Mouse (Mus musculus) urinary bladder, postnatal 25 days (tissue): ENCODE measurements at regions not wholly inside any gene's neighbourhood (a gene's known extent, or its start where the extent isn't known, plus 50 kb on each side); places are given as distances from the start of the nearest gene placed in this dataset.

Experiments used
- DNase-seq: peaks from one replicate; pipeline ENCODE4 v3.0.0; 2022; ENCODE audit warnings: low spot score

DNA sequence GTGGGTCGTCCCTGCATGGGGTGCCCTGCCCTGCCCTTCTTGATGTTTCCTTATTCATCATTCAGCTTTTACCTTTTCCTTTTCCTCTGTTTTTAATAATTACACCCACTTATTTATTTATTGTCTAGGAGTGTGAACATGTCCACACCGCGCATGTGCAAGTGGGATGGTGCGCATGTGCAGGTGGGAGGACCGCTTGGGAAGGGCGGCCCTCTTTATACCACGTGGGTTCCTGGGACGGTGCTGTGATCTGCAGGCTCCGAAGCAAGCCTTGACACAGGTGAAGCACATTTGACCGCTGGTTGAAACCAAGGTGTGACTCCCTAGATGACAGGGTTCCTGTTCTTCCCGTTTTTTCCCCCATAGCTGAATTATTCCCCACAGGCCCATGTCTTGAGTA, 60.0 kb downstream of the Syf2 start:
- DNase-seq, result no peak

DNA sequence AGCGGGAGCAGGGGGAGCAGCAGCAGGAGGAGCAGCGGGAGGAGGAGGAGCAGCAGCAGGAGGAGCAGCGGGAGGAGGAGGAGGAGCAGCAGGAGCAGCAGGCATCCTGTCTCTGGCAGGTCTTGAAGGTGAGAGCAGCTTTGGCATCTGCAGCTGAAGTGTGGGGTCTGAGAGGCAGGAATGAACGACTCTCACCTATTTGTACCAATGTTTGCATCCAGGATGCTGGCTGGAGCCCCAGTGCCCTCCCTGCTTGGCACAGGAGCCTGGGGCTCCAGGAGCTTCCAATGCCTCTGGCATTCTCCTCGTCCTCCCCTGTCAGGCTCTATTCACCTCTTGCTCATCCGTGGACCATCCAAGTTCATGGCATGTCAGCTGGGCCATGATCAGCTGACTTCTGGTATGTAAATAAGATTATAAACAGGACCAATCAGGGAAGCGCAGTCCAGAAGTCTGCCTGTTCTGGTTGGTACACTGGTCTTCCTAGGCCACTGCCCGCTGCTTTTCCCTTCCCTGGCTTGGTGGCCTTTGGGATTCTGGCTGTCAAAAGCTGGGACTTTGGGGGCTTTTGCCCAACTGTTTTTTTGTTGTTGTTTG, 62.9 kb downstream of the Syf2 start:
- no peak for DNase-seq

DNA sequence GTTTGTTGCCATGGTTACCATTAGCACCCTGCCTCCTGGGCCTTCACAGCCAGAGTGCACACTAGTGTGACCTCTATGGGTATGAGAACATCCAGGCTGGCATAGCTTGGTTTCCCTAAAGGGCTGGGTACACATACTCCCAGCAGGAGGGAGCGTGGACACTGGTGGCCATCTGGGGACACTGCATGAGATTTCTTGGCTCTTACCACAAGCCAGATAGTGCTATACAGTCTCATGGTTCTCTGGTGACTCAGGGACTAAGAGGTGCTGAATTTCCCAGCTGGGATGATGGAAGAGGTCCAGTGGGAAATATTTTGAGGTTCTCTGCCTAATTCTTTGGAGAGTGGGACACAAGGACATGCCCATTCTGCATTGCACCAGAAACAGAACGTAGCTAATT, 63.5 kb downstream of the Syf2 start:
- no peak for DNase-seq

DNA sequence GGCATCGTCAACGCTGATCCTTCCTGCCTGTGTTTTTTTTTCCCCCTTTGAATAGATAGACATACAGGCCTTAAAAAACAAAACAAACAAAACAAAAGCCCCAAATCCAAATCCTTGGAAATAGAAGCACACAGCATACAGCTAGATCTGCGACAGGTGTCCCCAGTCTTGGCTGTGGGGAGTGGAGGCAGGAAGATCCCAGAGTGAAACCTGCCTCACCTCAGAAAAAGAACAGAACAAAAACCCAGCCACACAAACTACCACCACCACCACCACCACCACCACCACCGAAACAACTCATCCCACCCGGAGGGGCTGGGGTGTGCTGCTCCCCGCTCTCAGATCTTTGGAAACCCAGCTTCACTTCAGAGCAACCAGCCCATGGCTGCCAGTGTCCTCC, 64.0 kb downstream of the Syf2 start:
- DNase-seq, result no peak

DNA sequence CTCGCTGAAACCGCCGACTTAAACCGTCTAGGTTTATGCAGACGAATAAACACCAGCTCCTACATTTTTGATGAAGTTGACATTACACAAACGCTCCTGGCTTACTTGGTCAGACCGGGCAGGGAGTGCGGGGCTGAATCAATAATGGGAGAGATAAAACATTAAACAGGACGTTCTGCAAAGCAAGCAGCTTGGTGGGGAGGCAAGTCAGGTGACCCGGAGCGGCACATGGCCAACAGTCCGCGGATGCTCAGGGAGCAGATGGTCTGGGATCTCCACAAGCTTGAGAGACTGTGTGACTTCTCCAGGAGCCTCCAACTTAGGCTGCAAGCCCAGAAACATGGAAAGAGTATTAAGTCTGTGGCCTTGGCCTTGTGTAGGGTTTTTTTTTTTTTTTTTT, 64.4 kb downstream of the Syf2 start:
- peak; percentile 8 for DNase-seq

DNA sequence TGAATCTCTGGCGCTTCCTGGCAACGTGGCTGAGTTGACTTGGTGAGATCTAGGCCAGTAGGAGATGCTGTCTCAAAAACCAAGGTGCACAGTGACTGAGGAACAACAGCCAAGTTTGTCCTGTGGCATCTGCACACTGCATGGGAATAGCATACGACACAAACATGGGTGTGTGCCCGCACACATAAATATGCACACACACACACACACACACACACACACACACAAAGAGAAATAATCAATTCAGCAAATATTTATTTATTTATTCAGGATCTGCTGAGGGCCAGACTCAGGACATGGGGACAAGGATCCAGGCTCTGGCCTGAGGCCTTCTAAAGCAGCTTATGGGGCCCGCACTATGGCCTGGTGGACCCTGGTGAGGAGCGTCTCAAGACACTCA, 65.4 kb downstream of the Syf2 start:
- DNase-seq, result no peak

DNA sequence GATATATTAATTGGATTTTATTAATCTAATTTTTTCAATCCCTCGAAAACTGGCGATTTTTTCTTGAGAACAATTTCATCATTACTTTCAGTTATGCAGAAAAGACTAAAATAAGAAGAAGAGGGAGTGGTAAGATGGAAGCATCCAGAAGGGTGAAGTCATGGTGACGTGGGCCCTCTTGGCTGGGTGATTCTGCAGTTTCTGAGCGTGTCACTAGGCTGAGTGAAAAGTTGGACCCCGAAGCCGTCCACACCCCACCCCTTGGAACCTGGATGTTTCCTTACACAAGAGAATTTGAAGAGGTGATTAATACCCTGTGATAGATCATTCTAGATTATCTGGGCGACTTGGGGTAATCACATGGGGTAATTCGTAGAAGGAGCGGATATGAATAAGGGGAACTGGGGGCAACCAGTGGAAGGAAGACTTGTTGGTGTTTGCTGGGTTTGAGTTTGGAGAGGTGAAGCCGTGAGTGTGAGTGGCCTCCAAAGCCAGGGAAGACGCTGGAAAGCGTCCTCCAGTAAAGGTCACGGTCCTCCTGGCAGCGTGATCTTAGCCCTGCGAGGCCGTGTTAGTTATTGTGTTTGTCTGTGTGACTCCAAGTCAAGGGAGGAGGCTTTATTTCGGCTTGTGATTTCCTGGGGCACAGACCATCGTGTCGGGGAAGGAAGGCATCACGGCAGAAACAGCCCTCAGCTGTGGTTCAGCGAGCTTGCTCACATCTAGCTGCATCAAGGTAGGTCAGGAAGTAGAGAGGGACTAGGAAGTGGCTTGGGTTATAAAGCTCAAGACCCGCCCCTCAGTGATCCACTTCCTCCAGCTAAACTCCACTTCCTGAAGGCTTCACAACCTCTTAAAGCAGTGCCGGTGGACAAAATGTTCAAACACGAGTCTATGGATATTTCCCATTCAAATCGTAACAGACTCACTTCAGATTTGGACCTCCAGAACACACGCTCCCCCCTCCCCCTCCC, 67.0 kb downstream of the Syf2 start:
- no peak for DNase-seq

DNA sequence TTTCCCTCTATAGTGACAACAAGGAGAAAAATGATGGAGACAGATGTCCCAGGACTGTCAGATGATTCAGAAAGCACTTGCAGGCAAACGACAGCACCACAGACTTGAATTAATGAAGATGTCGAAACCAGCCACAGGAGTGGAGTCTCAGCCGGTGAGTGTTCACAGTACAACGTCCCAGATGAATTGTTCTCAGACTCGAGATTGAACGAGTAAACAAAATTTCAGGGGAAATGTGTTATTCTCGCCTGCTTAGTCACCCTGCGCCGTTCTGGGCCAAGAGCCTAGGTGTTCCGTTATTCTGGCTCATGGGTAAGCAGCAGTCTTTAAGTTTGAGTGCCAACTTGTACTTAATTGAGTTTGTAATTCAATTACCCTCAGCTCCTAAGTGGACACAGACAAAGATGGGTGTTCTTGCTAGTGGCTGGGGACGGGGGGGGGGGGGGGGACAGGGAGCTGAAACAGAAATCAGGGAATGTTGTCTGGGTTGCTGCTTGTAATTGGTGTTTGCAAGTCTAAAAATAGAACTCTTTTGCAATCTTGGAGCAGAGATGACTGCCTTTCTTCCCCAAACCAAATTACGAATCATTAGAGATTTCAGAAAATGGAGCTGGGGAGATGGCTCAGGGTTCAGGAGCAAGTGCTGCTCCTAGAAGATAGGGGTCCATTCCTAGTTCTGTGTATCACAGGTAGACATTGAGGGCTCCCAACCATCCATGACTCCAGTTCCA, 68.4 kb downstream of the Syf2 start:
- no peak for DNase-seq

DNA sequence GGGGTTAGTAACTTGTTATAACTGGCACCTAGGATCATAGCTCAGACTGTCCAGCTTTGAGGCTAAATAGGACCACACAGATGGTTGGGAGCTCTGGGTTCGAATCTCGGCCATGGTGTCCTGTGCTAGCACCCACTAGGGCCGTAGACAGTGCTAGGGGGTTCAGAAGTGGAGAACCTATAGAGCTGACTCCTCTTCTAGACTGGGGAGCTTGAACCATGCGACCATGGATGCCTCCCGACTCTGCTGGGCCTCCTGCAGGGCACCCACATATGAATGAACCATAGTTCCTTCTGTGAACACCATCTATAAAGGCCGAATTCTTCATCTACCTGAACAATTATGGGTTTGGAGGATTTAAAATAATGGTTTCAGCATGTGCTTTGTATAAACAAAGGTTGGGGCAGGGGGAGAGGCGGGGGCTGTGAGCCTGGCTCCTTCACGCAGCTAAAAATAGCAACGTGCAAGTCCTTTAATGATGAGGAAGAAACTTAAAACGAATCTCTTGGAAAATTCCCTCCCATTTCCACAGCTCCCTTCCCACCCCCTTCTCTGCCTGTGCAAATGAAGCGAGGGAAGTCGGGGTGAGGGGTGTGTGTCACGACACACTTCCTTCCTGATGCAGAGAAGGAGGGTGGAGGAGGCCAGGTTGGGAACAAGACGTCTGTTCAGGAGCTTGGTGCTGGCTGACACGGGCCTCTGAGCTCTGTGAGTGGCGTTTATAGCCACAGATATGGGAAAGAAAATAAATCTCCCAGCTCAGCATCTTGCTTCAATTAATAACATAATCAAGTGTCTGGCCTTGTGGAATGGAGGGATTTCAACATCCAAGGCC, 71.6 kb downstream of the Syf2 start:
- DNase-seq, result no peak

DNA sequence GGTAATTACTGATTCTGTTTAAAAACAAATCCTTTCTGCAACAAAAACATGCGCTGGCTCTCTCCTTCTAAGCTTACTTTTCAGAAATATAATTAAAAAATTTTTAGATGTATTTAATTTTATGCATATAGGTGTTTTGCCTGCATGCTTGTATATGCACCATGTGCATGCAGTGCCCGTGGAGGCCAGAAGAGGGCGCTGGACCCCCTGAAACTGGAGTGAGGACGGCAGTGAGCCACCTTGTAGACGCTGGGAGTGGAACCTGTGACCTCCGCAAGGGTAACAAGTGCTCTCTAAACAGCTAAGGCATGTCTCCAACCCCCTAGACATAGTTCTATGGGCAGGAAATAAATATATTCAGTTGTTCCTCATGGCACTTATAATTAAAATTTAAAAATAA, 80.7 kb downstream of the Syf2 start:
- DNase-seq, result no peak

DNA sequence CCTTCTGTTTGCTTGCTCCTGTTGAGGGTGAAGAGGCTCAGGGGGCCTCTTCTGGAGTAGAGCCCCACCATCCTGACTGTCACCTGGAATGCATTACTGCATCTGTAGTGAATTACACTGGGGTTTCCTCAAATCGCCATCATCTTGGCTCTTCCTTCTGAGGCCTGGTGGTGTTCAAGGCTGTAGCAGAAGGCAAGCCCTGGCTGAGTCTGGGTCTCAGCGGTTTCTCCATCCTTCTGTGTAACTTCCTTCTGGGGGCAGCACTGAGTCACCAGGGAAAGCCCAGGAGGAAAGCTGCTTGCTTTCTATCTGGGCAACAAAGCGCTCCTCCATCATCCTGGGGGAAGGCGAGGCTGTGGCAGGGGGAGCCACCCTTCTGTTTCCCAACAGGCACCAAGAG, 82.2 kb downstream of the Syf2 start:
- DNase-seq, result no peak

DNA sequence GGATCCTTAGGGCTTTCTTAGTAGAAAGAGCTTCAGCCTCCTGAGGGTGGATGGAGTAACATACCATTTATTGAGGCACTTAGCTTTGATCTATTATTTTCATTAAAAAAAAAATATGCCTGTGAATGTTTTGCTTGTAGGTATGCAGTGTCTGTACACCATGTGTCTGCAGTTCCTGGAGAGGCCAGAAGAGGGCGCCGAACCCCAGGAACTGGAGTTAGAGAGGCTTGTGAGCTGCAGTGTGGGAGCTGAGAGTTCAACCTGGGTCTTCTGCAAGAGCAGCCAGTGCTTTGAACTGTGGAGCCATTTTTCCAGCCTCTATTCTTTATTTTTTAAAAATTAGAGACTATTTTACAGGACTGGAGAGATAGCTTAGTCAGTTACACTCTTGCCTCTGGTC, 83.2 kb downstream of the Syf2 start:
- DNase-seq, result no peak

DNA sequence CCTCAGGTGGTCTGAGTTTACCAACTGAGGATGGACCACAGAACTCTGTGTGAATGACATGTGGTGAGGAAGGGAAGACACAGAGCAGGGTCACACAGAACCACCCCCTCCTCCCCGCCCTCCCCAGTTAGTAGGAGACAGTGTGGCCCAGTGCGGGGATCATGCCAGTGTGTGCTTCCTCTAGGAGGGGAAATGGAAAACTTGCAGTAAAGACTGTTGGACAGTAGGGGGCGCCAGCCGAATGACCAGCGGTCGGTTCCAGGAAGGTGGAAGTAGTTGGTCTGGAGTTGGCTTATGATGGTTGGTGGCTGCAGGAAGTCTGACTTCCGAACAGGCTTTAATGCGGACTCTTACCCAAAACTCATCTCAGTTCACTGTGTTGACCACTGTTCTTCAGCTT, 87.3 kb downstream of the Syf2 start:
- peak; percentile 66 for DNase-seq

DNA sequence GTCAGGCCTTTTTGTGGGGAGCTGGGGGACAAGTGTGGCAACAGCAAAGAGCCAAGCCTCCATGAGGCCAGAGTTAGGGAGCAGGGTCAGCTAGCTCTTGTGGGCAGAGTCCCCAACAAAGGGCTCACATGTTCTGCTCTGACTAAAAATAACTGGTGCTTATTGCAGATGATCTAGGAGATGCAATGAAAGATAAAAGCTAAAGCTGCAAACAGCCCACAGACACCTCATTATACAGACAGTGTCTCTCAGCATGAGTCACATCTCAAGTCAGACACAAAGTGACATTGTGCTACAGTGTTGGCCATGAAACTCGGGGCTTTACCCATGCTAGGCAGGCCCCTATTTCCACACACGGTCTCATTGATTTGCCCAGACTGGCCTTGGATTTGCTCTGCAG, 88.4 kb downstream of the Syf2 start:
- no peak for DNase-seq

DNA sequence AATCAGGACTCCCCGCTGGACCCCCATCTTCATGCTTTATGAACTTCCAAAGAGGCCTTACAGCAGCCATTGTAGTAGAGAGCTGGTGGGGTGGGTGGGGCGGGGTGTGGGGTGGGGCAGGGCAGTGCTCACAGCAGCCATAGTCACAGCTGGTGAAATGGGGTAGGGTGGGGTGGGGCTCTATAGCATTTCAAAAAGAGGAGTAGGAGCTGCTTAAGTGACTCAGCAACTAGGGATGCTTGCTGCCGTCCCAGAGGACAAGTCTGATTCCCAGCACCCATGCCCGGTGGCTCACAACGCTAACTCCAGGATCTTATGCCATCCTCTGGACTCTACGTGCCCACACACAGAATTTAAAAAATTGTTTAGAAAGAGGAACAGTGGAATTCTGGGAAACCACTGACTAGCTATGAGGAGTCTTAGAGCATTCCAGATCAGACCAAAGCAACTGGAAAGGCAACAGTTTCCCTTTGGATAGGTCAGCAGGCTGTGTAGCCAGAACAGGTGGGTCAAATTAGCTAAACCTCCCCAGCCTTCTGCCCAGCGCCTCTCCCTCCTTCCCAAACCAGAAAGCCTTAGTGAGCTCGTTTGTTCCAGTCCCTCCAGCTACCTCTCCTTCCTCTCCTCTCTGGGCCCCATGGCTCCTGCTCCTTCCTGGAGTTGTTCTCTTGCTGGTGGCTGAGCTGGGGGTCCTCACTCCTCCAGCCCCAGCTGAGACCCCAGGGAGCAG, 89.7 kb downstream of the Syf2 start:
- no peak for DNase-seq

DNA sequence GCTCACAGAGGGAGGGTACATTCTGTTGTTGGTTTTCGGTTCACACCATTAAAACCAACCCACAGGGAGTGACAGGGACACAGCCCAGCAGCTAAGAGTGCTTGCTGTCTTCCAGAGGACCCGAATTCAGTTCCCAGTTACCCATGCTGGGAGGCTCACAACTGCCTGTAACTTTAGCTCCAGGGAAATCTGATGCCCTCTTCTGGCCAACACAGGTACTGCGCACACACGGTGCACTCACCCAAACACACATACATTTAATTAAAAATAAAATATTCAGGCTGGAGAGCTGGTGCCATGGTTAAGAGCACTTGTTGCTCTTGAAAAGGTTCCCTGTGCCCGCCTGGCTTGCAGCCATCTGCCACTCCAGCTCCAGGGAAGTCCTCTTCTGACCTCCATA, 92.5 kb downstream of the Syf2 start:
- DNase-seq, result no peak

DNA sequence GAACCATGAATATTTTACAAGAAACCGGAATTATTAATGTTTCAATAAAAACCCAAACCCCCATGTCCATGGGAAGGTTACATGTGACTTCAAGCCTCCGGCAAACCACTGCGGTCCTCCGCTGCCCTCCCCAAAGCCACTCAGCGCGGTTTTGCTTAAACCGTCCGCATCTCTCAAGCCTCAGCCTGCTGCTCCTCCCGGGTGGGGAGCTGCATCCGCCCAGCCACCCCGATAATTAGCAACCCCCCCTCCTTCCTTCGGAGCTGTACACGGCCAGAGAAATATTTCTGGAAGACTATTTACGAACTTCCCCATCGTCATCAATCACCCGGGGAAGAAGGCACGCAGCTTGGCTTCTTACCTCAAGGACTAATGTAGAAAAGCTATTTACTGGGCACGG, 94.7 kb upstream of the Runx3 start:
- no peak for DNase-seq

DNA sequence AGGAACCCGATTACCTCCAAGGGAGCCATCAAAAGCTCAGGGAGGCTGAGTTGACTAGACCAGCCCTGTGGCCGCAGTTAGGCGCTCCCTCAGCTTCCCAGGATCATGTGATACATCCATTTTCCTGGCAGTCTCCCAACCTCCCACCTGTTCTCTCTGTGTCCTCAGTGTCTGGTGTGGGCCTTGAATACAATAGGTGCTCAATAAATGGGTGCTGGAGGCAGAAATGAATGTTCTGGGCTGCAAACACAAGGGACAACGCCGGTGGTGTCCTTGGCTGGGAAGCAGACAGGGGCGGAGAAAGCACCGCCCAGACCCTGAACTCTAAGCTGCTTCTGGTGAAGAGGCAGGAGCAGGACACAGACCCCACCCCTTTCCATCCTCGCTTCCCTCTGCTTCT, 93.3 kb upstream of the Runx3 start:
- no peak for DNase-seq

DNA sequence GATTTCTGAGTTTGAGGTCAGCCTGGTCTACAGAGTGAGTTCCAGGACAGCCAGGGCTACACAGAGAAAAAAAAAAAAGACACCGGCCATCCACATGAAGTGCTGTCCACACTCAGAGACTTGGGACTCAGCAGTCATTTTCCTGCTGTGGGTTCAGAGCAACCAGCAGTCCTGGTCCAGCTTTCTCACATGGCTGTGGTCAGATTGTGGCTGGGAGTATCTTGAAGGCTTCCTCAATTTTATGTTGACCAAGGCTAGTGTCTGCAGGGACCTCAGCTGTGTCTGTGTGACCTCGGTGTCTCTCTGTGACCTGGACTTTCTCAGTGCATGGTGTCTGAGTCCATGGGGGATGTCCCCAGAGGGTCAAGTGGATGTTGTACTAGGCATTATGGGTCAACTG, 90.7 kb upstream of the Runx3 start:
- DNase-seq, result no peak

DNA sequence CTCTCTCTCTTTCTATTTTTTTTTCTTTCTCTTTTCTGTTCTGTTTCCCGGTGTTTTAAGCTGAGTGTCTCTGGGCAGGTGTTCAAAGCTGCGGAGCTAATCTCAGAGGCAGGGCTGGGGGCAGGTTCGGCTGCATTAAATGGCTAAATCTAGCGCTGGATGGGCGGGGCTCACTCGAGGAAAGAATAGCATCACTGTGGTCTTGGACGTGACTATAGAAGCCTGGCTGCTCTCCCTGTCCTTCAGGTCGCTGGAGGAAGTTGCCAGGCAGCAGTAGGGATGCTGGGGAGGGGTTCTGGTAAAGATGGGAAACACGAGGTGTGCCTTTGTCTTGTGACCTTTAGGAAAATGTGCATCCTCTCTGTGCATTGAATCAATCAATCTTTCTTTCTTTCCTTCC, 88.0 kb upstream of the Runx3 start:
- no peak for DNase-seq

DNA sequence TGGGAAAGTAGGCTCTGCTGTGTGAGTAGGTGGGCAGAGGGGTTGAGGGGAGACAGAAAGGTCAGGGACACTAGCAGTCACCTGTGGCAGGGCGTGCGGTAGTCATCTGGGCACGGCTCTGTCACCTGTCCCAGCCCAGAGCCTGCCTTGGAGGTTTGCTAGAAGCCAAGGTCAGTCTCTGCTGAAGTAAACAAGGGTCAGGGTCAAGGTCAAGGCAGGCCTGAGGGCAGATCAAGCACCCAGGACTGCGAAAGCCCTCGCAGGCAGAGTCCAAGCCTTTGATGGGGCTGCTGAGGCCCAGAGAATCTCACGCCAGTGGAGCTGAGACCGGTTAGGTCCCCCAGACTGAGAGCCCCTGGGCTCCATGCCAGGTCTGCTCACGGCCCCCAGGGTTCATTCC, 87.2 kb upstream of the Runx3 start:
- no peak for DNase-seq

DNA sequence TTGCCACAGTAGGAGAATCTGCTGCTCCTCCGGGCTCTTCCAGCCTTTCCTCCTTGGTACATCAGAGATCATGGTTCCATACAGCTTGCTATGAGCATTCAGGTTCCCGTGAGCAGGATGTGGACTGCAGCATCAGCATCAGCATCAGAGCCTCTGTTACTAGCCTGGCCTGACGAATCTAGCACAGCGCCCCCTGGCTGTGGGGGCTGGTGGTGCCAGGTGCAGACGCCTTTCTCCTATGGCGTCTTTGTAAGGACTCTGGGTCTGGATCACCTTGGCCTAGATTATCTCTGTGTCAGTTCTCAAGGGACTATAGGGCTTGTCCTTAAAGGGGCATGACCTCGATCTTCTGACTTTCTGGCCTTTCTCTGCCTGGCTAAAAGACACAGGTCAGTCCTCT, 86.0 kb upstream of the Runx3 start:
- DNase-seq, result peak; percentile 50
